Mouse (Mus musculus) megakaryocyte, embryonic 14.5 days (primary cell): Measurements from ENCODE around the gene Ostf1.

Source experiments
- FLI1 ChIP-seq: IDR thresholded peaks from 2 replicates; pipeline ENCODE4 v1.6.1; 2012; ENCODE audit warnings: low read length, inconsistent platforms, mixed read lengths
- GATA1 ChIP-seq: IDR thresholded peaks from 3 replicates; pipeline ENCODE4 v1.6.1; 2012; ENCODE audit warnings: mixed read lengths, low read length, inconsistent platforms, borderline replicate concordance

- TF ChIP-seq GATA1, result no peak
- TF ChIP-seq FLI1, result no peak
Observed at GRCm38 (mm10) chr19:18638949-18639348, 7.3 kb upstream of the Ostf1 start.
